Mouse (Mus musculus) midbrain, embryonic 14.5 days (tissue): ENCODE results near the gene Cdr2l. TPM values are rescaled to one million over a fixed set of nuclear protein-coding genes. Genes with fewer than 3 reads are reported as not detected.

Experiments
- ATAC-seq: fragments of 200-750 bp; cut with Nextera tagmentation; 2 replicates; pipeline ENCODE4 v1.8.0; 2017; ENCODE audit warnings: moderate number of reproducible peaks, moderate library complexity; ENCODE audit not compliant: low FRiP score, low TSS enrichment
- DNase-seq: peaks from one replicate; pipeline ENCODE4 v3.0.0-alpha.2; 2015
- H3K27ac ChIP-seq: fragments of 300-500 bp; sonication (generic); replicated peaks from 2 replicates; pipeline ENCODE4 v1.5.1; 2014; ENCODE audit warnings: mild to moderate bottlenecking, low read depth, low read length, moderate library complexity
- H3K27me3 ChIP-seq: fragments of 300-500 bp; sonication (generic); 2 replicates; pipeline ENCODE4 v1.6.1; 2014; ENCODE audit warnings: low read length, control low read depth, mixed read lengths; ENCODE audit not compliant: control insufficient read depth, insufficient read depth
- H3K36me3 ChIP-seq: fragments of 300-500 bp; sonication (generic); 2 replicates; pipeline ENCODE4 v1.6.1; 2014; ENCODE audit warnings: low read length, control low read depth; ENCODE audit not compliant: control insufficient read depth, insufficient read depth
- H3K4me1 ChIP-seq: fragments of 300-500 bp; sonication (generic); 2 replicates; pipeline ENCODE4 v1.6.1; 2014; ENCODE audit warnings: mild to moderate bottlenecking, antibody characterized with exemption, low read length, control low read depth; ENCODE audit not compliant: control insufficient read depth, insufficient read depth
- H3K4me2 ChIP-seq: fragments of 300-500 bp; sonication (generic); 2 replicates; pipeline ENCODE4 v1.6.1; 2014; ENCODE audit warnings: mild to moderate bottlenecking, low read length, moderate library complexity
- H3K4me3 ChIP-seq: fragments of 300-500 bp; sonication (generic); replicated peaks from 2 replicates; pipeline ENCODE4 v1.5.1; 2014; ENCODE audit warnings: low read depth, low read length
- H3K9ac ChIP-seq: fragments of 300-500 bp; sonication (generic); replicated peaks from 2 replicates; pipeline ENCODE4 v1.6.1; 2014; ENCODE audit warnings: mild to moderate bottlenecking, low read length, moderate library complexity
- H3K9me3 ChIP-seq: fragments of 300-500 bp; sonication (generic); 2 replicates; pipeline ENCODE4 v1.6.1; 2016; ENCODE audit warnings: low read length, control low read depth, mixed read lengths; ENCODE audit not compliant: control insufficient read depth
- WGBS: fragments of 180-500 bp; shearing (Covaris S2); extraction: QIAGEN DNeasy Blood & Tissue Kit; methylation state at CpG from one replicate; pipeline ENCODE4 v1.1.7; 2014; 5-methylcytosine and 5-hydroxymethylcytosine counted together
- polyA plus RNA-seq: library from polyadenylated mRNA; unstranded; fragments of >200 nt; fragmentation: Nextera tagmentation; extraction: Ambion mirVana; gene quantifications from 2 replicates; pipeline ENCODE4 v1.2.1, GENCODE M21; 2014

The Cdr2l gene
- polyA plus RNA-seq, 1 experiment from 2014 or later: 27.1 TPM

- H3K27me3 ChIP-seq: no peaks in the 10 kb centered on the region
- no peak overlapping the region for H3K9ac ChIP-seq
- WGBS: 87% methylated on average over 3 of the region's 3 CpGs
- no peaks in the 10 kb centered on the region for H3K9me3 ChIP-seq
- no peak overlapping the region for H3K4me2 ChIP-seq
- DNase-seq (no peak), ATAC-seq (no peak)
- no peak overlapping the region for H3K4me3 ChIP-seq
- no peak overlapping the region for H3K27ac ChIP-seq
- H3K36me3 ChIP-seq: peaks cover 5% of the 10 kb centered on the region; the same call in 1 of the 2 replicates
- peaks cover 20% of the 10 kb centered on the region for H3K4me1 ChIP-seq
These were observed 17.6 kb upstream of the Cdr2l start for GRCm38 (mm10) chr11:115364136-115364535.

- Histone ChIP-seq H3K9ac (peak overlapping the region; percentile 91; the same call in 1 of the 2 replicates), H3K4me3 (peak overlapping the region; percentile 69), H3K9me3 (no peaks in the 10 kb centered on the region), H3K4me2 (peak overlapping the region; percentile 97), H3K27me3 (no peaks in the 10 kb centered on the region), H3K36me3 (peaks cover 3% of the 10 kb centered on the region; the same call in 1 of the 2 replicates), H3K4me1 (peaks cover 16% of the 10 kb centered on the region), H3K27ac (peak overlapping the region; percentile 76; the same call in 1 of the 2 replicates)
- no peak for DNase-seq
- 49% methylated on average over 7 of the region's 7 CpGs for WGBS
- ATAC-seq: 0 out of 2 replicates have a peak, but pooled peaks have one; percentile 7
These were observed 15.5 kb upstream of the Cdr2l start for GRCm38 (mm10) chr11:115366039-115366705.

GRCm38 (mm10) chr11:115366706-115367394 is 14.9 kb upstream of the Cdr2l start:
- peak overlapping the region; percentile 76 for H3K27ac ChIP-seq
- no peaks in the 10 kb centered on the region for H3K27me3 ChIP-seq
- peak overlapping the region; percentile 69 for H3K4me3 ChIP-seq
- H3K36me3 ChIP-seq: no peaks in the 10 kb centered on the region
- H3K4me1 ChIP-seq: peaks cover 16% of the 10 kb centered on the region
- DNase-seq: peak; percentile 81
- under 1% methylated on average over 28 of the region's 28 CpGs for WGBS
- peak; percentile 76 for ATAC-seq
- H3K4me2 ChIP-seq: peak overlapping the region; percentile 97
- no peaks in the 10 kb centered on the region for H3K9me3 ChIP-seq
- H3K9ac ChIP-seq: peak overlapping the region; percentile 91

GRCm38 (mm10) chr11:115367395-115367944 is 14.2 kb upstream of the Cdr2l start, which contains the start of gene Hid1:
Hid1 (minus strand) TSS chr11:115367756.
- Histone ChIP-seq H3K9ac (peak within 1 kb of the TSS; percentile 91), H3K4me3 (peak within 1 kb of the TSS; percentile 69), H3K27me3 (no peaks in the 10 kb centered on the region), H3K4me2 (peak within 1 kb of the TSS; percentile 97), H3K36me3 (no peaks in the 10 kb centered on the region), H3K9me3 (no peaks in the 10 kb centered on the region), H3K4me1 (peaks cover 16% of the 10 kb centered on the region), H3K27ac (peak within 1 kb of the TSS; percentile 76)
- WGBS: 1% methylated on average over 39 of the region's 39 CpGs
- ATAC-seq (peak; percentile 62), DNase-seq (peak; percentile 92)

GRCm38 (mm10) chr11:115370368-115370767 is 11.3 kb upstream of the Cdr2l start:
- no peak overlapping the region for H3K27ac ChIP-seq
- H3K4me1 ChIP-seq: peaks cover 27% of the 10 kb centered on the region
- no peak overlapping the region for H3K9ac ChIP-seq
- H3K36me3 ChIP-seq: no peaks in the 10 kb centered on the region
- no peak overlapping the region for H3K4me2 ChIP-seq
- ATAC-seq (no peak), DNase-seq (no peak)
- no peak overlapping the region for H3K4me3 ChIP-seq
- WGBS: 56% methylated on average over 7 of the region's 7 CpGs
- H3K9me3 ChIP-seq: no peaks in the 10 kb centered on the region
- no peaks in the 10 kb centered on the region for H3K27me3 ChIP-seq

- H3K9ac ChIP-seq: no peak overlapping the region
- 71% methylated on average over 8 of the region's 8 CpGs for WGBS
- no peak for ATAC-seq
These were observed 10.4 kb upstream of the Cdr2l start for GRCm38 (mm10) chr11:115371354-115371753.

GRCm38 (mm10) chr11:115372015-115372414 is 9.7 kb upstream of the Cdr2l start:
- Histone ChIP-seq H3K27ac (no peak overlapping the region), H3K4me2 (no peak overlapping the region), H3K9me3 (no peaks in the 10 kb centered on the region), H3K27me3 (no peaks in the 10 kb centered on the region), H3K36me3 (no peaks in the 10 kb centered on the region), H3K4me3 (no peak overlapping the region), H3K4me1 (peaks cover 13% of the 10 kb centered on the region), H3K9ac (no peak overlapping the region)
- 68% methylated on average over 1 of the region's 1 CpGs for WGBS
- ATAC-seq (no peak), DNase-seq (no peak)

More at GRCm38 (mm10) chr11:115371354-115371753, 10.4 kb upstream of the Cdr2l start:
- Histone ChIP-seq H3K27me3 (no peaks in the 10 kb centered on the region), H3K27ac (no peak overlapping the region), H3K4me1 (peaks cover 17% of the 10 kb centered on the region), H3K9me3 (no peaks in the 10 kb centered on the region), H3K4me2 (no peak overlapping the region), H3K4me3 (no peak overlapping the region), H3K36me3 (no peaks in the 10 kb centered on the region)
- no peak for DNase-seq

- peaks cover 13% of the 10 kb centered on the region for H3K4me1 ChIP-seq
- ATAC-seq: no peak
- no peak overlapping the region for H3K27ac ChIP-seq
These were observed 9.0 kb upstream of the Cdr2l start for GRCm38 (mm10) chr11:115372737-115373136.

More at GRCm38 (mm10) chr11:115372737-115373136, 9.0 kb upstream of the Cdr2l start:
- Histone ChIP-seq H3K9me3 (no peaks in the 10 kb centered on the region), H3K4me3 (no peak overlapping the region), H3K27me3 (no peaks in the 10 kb centered on the region), H3K36me3 (no peaks in the 10 kb centered on the region), H3K9ac (no peak overlapping the region), H3K4me2 (no peak overlapping the region)
- WGBS: 37% methylated on average over 2 of the region's 2 CpGs
- no peak for DNase-seq
